Mouse (Mus musculus): ENCODE results near the gene Ocel1. TPM values are rescaled to one million over a fixed set of nuclear protein-coding genes. Genes with fewer than 3 reads are reported as not detected.
A peak's percentile ranks its signal among the peaks of the same experiment; 100 is the strongest.

Ocel1 gene
- polyA plus RNA-seq, 1 experiment from 2014 or later = 2.1 TPM

DNA sequence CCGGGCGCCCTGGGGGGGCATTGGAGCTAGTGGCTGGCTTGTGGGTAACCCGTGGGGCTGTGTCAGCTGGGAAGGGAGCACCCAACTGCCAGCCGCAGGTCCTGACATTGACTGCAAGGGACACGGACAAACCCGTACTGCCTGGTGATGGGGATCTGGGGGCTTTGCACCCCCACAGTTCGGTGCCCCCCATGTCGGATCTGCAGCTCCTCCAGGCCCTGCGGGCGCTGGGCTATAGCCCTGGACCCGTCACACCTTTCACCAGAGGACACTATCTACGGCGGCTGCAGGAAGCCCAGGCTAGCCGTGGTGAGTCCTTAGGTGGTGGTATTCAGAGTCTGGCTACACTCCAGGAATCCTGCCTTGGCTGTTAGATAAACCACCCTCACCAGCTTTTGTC lies 36.3 kb downstream of the Ocel1 start:
- 92% methylated on average over 14 of the region's 14 CpGs for WGBS
- H3K36me3 ChIP-seq (replicated peaks; ENCODE audit: control insufficient read depth, insufficient read depth, low read depth, low read length) = peaks cover 4% of the 10 kb centered on the region
- ATAC-seq (replicated peaks; ENCODE audit: insufficient number of reproducible peaks, low FRiP score, low TSS enrichment, low read depth) (no peak), DNase-seq (ENCODE audit: low spot score) (no peak)
- no peak overlapping the region for H3K27ac ChIP-seq (replicated peaks; ENCODE audit: low read depth, low read length)
- H3K27me3 ChIP-seq (ENCODE audit: control insufficient read depth, insufficient read depth, low read length) = no peaks in the 10 kb centered on the region
- peak overlapping the region; percentile 62; the same call in 1 of the 2 replicates for H3K4me3 ChIP-seq (ENCODE audit: low read depth, low read length)
- no peaks in the 10 kb centered on the region for H3K9me3 ChIP-seq (replicated peaks; ENCODE audit: control insufficient read depth, low read length)
- no peak overlapping the region for H3K9ac ChIP-seq (replicated peaks; ENCODE audit: low read length)
- H3K4me2 ChIP-seq (ENCODE audit: low read depth, low read length) = no peak overlapping the region
- 0 out of 2 replicates have a peak, but pooled peaks cover 5% of the 10 kb centered on the region for H3K4me1 ChIP-seq (ENCODE audit: control insufficient read depth, insufficient read depth, low read length)

DNA sequence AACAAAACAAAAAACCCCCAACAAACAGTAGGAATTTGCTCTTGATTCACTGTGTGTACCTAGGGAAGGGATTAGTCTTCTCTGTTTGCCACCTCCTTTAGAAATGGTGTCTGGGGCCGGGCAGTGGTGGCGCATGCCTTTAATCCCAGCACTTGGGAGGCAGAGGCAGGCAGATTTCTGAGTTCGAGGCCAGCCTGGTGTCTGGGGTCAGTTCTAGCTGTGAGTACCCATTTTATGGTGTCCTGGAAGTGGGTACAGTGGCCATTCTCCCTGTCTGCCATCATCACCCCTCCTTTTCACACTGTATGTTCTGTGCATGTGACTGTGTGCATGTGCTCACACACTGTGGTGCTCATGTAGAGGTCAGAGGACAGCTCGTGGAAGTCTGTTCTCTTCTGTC lies 37.1 kb downstream of the Ocel1 start:
- H3K9ac ChIP-seq (replicated peaks; ENCODE audit: low read length) = no peak overlapping the region
- H3K4me3 ChIP-seq (ENCODE audit: low read depth, low read length) = no peak overlapping the region
- no peaks in the 10 kb centered on the region for H3K9me3 ChIP-seq (replicated peaks; ENCODE audit: control insufficient read depth, low read length)
- H3K4me2 ChIP-seq (ENCODE audit: low read depth, low read length) = no peak overlapping the region
- WGBS = 89% methylated on average over 4 of the region's 4 CpGs
- 0 out of 2 replicates have a peak, but pooled peaks cover 5% of the 10 kb centered on the region for H3K4me1 ChIP-seq (ENCODE audit: control insufficient read depth, insufficient read depth, low read length)
- H3K27ac ChIP-seq (replicated peaks; ENCODE audit: low read depth, low read length) = no peak overlapping the region
- ATAC-seq (replicated peaks; ENCODE audit: insufficient number of reproducible peaks, low FRiP score, low TSS enrichment, low read depth) = no peak
- H3K27me3 ChIP-seq (ENCODE audit: control insufficient read depth, insufficient read depth, low read length) = no peaks in the 10 kb centered on the region
- no peak for DNase-seq (ENCODE audit: low spot score)
- peaks cover 4% of the 10 kb centered on the region for H3K36me3 ChIP-seq (replicated peaks; ENCODE audit: control insufficient read depth, insufficient read depth, low read depth, low read length)

GRCm38 (mm10) chr8:71411535-71412273 lies 40.6 kb downstream of the Ocel1 start:
- Histone ChIP-seq H3K9ac (replicated peaks; ENCODE audit: low read length) (0 out of 2 replicates have a peak overlapping the region, but pooled peaks have one; percentile 22), H3K4me3 (ENCODE audit: low read depth, low read length) (no peak overlapping the region), H3K36me3 (replicated peaks; ENCODE audit: control insufficient read depth, insufficient read depth, low read depth, low read length) (peaks cover 4% of the 10 kb centered on the region), H3K27me3 (ENCODE audit: control insufficient read depth, insufficient read depth, low read length) (no peaks in the 10 kb centered on the region), H3K27ac (replicated peaks; ENCODE audit: low read depth, low read length) (no peak overlapping the region), H3K4me1 (ENCODE audit: control insufficient read depth, insufficient read depth, low read length) (0 out of 2 replicates have a peak, but pooled peaks cover 3% of the 10 kb centered on the region), H3K4me2 (ENCODE audit: low read depth, low read length) (no peak overlapping the region), H3K9me3 (replicated peaks; ENCODE audit: control insufficient read depth, low read length) (no peaks in the 10 kb centered on the region)
- DNase-seq (ENCODE audit: low spot score) (no peak), ATAC-seq (replicated peaks; ENCODE audit: insufficient number of reproducible peaks, low FRiP score, low TSS enrichment, low read depth) (0 out of 2 replicates have a peak, but pooled peaks have one; percentile 12)
- WGBS = 49% methylated on average over 11 of the region's 11 CpGs

DNA sequence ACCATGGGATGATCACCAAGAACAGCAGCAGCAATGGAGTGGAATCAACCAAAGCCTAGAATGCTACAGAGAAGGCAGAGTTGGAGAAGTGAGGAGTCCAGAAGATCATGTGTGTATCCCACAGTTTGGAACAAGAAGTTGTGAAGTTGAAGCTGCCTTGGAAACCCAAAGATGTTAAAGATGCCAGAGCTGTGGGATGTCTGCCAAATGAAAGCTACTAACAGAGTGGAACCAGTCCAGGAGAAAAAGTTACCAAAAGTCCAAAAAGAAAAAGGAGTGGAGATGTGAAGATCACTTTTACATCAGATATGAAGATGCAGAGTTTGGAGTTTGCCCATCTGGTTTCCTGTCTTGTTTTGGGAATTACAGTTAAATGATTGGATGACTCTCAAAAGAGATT lies 51.0 kb downstream of the Ocel1 start:
- ATAC-seq (replicated peaks; ENCODE audit: insufficient number of reproducible peaks, low FRiP score, low TSS enrichment, low read depth) (no peak), DNase-seq (ENCODE audit: low spot score) (no peak)
- no peaks in the 10 kb centered on the region for H3K4me1 ChIP-seq (ENCODE audit: control insufficient read depth, insufficient read depth, low read length)
- H3K9me3 ChIP-seq (replicated peaks; ENCODE audit: control insufficient read depth, low read length) = no peaks in the 10 kb centered on the region
- no peak overlapping the region for H3K4me3 ChIP-seq (ENCODE audit: low read depth, low read length)
- H3K36me3 ChIP-seq (replicated peaks; ENCODE audit: control insufficient read depth, insufficient read depth, low read depth, low read length) = no peaks in the 10 kb centered on the region
- no peak overlapping the region for H3K9ac ChIP-seq (replicated peaks; ENCODE audit: low read length)
- no peaks in the 10 kb centered on the region for H3K27me3 ChIP-seq (ENCODE audit: control insufficient read depth, insufficient read depth, low read length)
- H3K4me2 ChIP-seq (ENCODE audit: low read depth, low read length) = no peak overlapping the region
- no peak overlapping the region for H3K27ac ChIP-seq (replicated peaks; ENCODE audit: low read depth, low read length)

Other genes with a start within 250 kb of the Ocel1 start
- 15.1 and 17.5 TPM in 2 replicates for gene Myo9b, start 98.6 kb upstream of the Ocel1 start, polyA plus RNA-seq (2014; fragmentation: Nextera tagmentation; extraction: Ambion mirVana)
- 62.1 and 64.4 TPM in 2 replicates for gene Haus8, start 98.4 kb upstream of the Ocel1 start, polyA plus RNA-seq (2014; fragmentation: Nextera tagmentation; extraction: Ambion mirVana)
- gene Use1, start 4.5 kb upstream of the Ocel1 start, polyA plus RNA-seq (2014; fragmentation: Nextera tagmentation; extraction: Ambion mirVana) = 78.0 and 81.0 TPM in 2 replicates
- 53.7 and 62.5 TPM in 2 replicates for gene Nr2f6, start 10.7 kb downstream of the Ocel1 start, polyA plus RNA-seq (2014; fragmentation: Nextera tagmentation; extraction: Ambion mirVana)
- gene Ushbp1, start 24.5 kb downstream of the Ocel1 start, polyA plus RNA-seq (2014; fragmentation: Nextera tagmentation; extraction: Ambion mirVana) = 2.9 and 4.3 TPM in 2 replicates
- 93.6 and 111 TPM in 2 replicates for gene Babam1, start 25.6 kb downstream of the Ocel1 start, polyA plus RNA-seq (2014; fragmentation: Nextera tagmentation; extraction: Ambion mirVana)
- gene Ankle1, start 34.7 kb downstream of the Ocel1 start, polyA plus RNA-seq (2014; fragmentation: Nextera tagmentation; extraction: Ambion mirVana) = 9.0 and 13.0 TPM in 2 replicates
- gene Abhd8, start 92.4 kb downstream of the Ocel1 start, polyA plus RNA-seq (2014; fragmentation: Nextera tagmentation; extraction: Ambion mirVana) = 30.1 and 37.4 TPM in 2 replicates
- gene Mrpl34, start 93.7 kb downstream of the Ocel1 start, polyA plus RNA-seq (2014; fragmentation: Nextera tagmentation; extraction: Ambion mirVana) = 180 and 185 TPM in 2 replicates
- gene Dda1, start 97.9 kb downstream of the Ocel1 start, polyA plus RNA-seq (2014; fragmentation: Nextera tagmentation; extraction: Ambion mirVana) = 105 and 115 TPM in 2 replicates
- 3.1 and 3.2 TPM in 2 replicates for gene Ano8, start 114.7 kb downstream of the Ocel1 start, polyA plus RNA-seq (2014; fragmentation: Nextera tagmentation; extraction: Ambion mirVana)
- 4.8 and 5.4 TPM in 2 replicates for gene Gtpbp3, start 116.8 kb downstream of the Ocel1 start, polyA plus RNA-seq (2014; fragmentation: Nextera tagmentation; extraction: Ambion mirVana)
- 48.8 and 50.3 TPM in 2 replicates for gene Plvap, start 140.5 kb downstream of the Ocel1 start, polyA plus RNA-seq (2014; fragmentation: Nextera tagmentation; extraction: Ambion mirVana)
- gene Ccdc194, start 154.4 kb downstream of the Ocel1 start, polyA plus RNA-seq (2014; fragmentation: Nextera tagmentation; extraction: Ambion mirVana) = 0.15 and 0.31 TPM in 2 replicates
- 3.5 and 4.3 TPM in 2 replicates for gene Bst2, start 166.2 kb downstream of the Ocel1 start, polyA plus RNA-seq (2014; fragmentation: Nextera tagmentation; extraction: Ambion mirVana)
- gene Mvb12a, start 171.6 kb downstream of the Ocel1 start, polyA plus RNA-seq (2014; fragmentation: Nextera tagmentation; extraction: Ambion mirVana) = 53.4 and 62.2 TPM in 2 replicates
- 0.13 and 0.31 TPM in 2 replicates for gene Tmem221, start 187.6 kb downstream of the Ocel1 start, polyA plus RNA-seq (2014; fragmentation: Nextera tagmentation; extraction: Ambion mirVana)
- 0.17 TPM in 1 of 2 replicates, not detected in the other for gene Nxnl1, start 195.3 kb downstream of the Ocel1 start, polyA plus RNA-seq (2014; fragmentation: Nextera tagmentation; extraction: Ambion mirVana)
- gene Slc27a1, start 197.6 kb downstream of the Ocel1 start, polyA plus RNA-seq (2014; fragmentation: Nextera tagmentation; extraction: Ambion mirVana) = 11.2 and 14.4 TPM in 2 replicates
- gene Pgls, start 220.9 kb downstream of the Ocel1 start, polyA plus RNA-seq (2014; fragmentation: Nextera tagmentation; extraction: Ambion mirVana) = 231 and 237 TPM in 2 replicates
- 2.6 and 2.7 TPM in 2 replicates for gene Fam129c, start 226.3 kb downstream of the Ocel1 start, polyA plus RNA-seq (2014; fragmentation: Nextera tagmentation; extraction: Ambion mirVana)
- 45.2 and 48.2 TPM in 2 replicates for gene Colgalt1, start 239.7 kb downstream of the Ocel1 start, polyA plus RNA-seq (2014; fragmentation: Nextera tagmentation; extraction: Ambion mirVana)

Data from embryonic facial prominence, embryonic 11.5 days (tissue).